Mouse (Mus musculus): Measurements from ENCODE around the gene Aicda. TPM values are rescaled to one million over a fixed set of nuclear protein-coding genes. Genes with fewer than 3 reads are reported as not detected.
"Not testable (repeated sequence)": the region's sequence is repeated elsewhere in the genome, so short reads cannot be mapped to it uniquely, and the experiment has no call there.

Aicda gene
- total and polyA plus RNA-seq, 3 experiments: not detected

DNA sequence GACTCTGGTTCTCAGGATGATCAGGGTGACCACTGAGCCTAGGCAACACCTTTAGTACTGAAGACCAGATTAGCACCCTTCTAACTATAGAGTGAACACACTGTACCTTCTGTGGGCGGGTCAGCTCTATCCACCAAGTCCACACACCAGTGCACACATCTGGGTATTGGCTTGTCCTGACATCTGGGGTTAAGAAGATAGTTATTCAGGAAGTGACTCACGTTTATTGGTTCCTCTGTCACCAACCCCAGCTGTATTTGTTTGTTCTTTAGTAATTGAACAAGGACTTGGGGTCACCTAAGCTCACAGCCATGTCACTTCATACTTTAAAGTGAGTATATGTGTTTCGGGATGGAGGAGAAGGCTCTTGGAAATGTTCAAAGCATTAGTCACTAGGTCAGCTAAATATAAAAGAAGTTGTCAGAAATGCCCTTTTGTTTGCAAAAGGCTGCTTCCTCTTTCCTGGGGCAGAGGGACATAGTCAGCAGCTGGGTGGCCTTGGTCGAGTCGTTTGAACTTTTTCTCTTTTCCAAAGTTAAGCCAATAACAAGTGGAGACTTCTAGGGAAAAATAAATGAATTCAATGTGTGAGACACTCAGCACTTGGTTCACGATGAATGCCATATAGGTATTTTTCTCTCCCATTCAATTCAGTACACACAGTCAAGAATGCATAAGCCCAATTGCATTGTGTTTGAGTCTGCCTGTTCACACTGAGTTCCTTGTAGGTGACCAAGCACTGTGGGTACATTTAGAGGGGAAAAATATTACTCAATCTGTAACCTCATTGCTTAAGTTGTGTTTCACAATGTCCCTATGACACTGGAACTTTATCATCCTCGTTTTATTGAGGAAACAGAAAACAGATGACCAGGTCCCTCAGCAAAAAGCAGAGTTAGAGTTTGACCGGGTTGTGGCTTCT, 17.4 kb downstream of the Aicda start:
- DNase-seq (ENCODE audit: low spot score): no peak

DNA sequence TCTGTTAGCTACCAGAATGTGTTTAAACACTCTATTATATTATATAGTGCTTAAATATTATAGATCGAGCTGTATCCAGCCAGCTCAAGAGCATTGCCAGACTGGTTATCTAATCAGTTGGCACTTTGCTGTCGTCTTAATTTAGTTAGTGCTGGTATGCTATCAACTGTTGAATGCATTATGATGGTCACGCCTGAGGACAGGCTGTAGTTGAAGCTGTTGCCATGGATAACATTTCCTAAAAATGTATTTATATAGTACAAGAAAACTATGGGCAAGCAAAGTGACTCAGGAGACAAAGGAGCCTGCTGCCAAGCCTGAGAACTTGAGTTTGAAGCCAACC, 18.0 kb downstream of the Aicda start:
- H3K4me3 ChIP-seq (ENCODE audit: low read depth, low read length): no peak overlapping the region
- DNase-seq (ENCODE audit: low spot score): no peak
- ATAC-seq (ENCODE audit: extremely low read depth, insufficient number of reproducible peaks, low FRiP score, poor library complexity, severe bottlenecking): no peak

More for the DNA sequence above, 17.4 kb downstream of the Aicda start:
- Histone ChIP-seq H3K4me1 (ENCODE audit: insufficient read depth, low read depth, low read length) (peaks cover 3% of the 10 kb centered on the region), H3K4me3 (ENCODE audit: low read depth, low read length) (no peak overlapping the region), H3K27me3 (ENCODE audit: insufficient read depth, low read length) (peaks cover 6% of the 10 kb centered on the region), H3K36me3 (replicated peaks) (no peaks in the 10 kb centered on the region), H3K9me3 (replicated peaks) (no peaks in the 10 kb centered on the region)
- TF ChIP-seq GATA2 (IDR thresholded peaks at IDR 0.05; ENCODE audit: borderline replicate concordance, low read depth, low read length) (no peak), POLR2AphosphoS5 (IDR thresholded peaks at IDR 0.05; ENCODE audit: insufficient replicate concordance, low read depth, low read length) (no peak), GATA1 (IDR thresholded peaks at IDR 0.05; ENCODE audit: borderline replicate concordance, low read length) (no peak), TAL1 (conservative IDR thresholded peaks at IDR 0.05; ENCODE audit: low read depth, low read length) (no peak; the same call in 1 of the 2 replicates)
- ATAC-seq (ENCODE audit: extremely low read depth, insufficient number of reproducible peaks, low FRiP score, poor library complexity, severe bottlenecking): peak; percentile 95

DNA sequence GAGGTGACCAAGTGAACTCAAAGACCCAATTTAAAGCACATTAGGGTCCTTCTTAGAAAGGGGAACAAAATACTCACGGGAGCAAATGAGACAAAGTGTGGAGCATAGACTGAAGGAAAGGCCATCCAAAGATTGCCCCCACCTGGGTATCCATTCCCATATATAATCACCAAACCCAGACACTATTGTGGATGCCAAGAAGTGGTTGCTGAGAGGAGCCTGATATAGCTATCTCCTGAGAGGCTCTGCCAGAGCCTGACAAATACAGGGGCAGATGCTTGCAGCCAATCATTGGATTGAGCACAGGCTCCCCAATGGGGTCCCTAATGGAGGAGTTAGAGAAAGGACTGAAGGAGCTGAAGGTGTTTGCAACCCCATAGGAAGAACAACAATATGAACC, 21.4 kb downstream of the Aicda start:
- not testable (repeated sequence) for H3K4me1 ChIP-seq (ENCODE audit: insufficient read depth, low read depth, low read length); H3K36me3 ChIP-seq (replicated peaks); H3K4me3 ChIP-seq (ENCODE audit: low read depth, low read length); H3K27me3 ChIP-seq (ENCODE audit: insufficient read depth, low read length); ATAC-seq (ENCODE audit: extremely low read depth, insufficient number of reproducible peaks, low FRiP score, poor library complexity, severe bottlenecking); DNase-seq (ENCODE audit: low spot score); H3K9me3 ChIP-seq (replicated peaks)

More for the DNA sequence above, 18.0 kb downstream of the Aicda start:
- no peaks in the 10 kb centered on the region for H3K36me3 ChIP-seq (replicated peaks)
- peaks cover 5% of the 10 kb centered on the region for H3K4me1 ChIP-seq (ENCODE audit: insufficient read depth, low read depth, low read length)
- H3K9me3 ChIP-seq (replicated peaks): no peaks in the 10 kb centered on the region
- H3K27me3 ChIP-seq (ENCODE audit: insufficient read depth, low read length): peaks cover 11% of the 10 kb centered on the region
- TF ChIP-seq TAL1 (conservative IDR thresholded peaks at IDR 0.05; ENCODE audit: low read depth, low read length) (no peak), POLR2AphosphoS5 (IDR thresholded peaks at IDR 0.05; ENCODE audit: insufficient replicate concordance, low read depth, low read length) (no peak)

DNA sequence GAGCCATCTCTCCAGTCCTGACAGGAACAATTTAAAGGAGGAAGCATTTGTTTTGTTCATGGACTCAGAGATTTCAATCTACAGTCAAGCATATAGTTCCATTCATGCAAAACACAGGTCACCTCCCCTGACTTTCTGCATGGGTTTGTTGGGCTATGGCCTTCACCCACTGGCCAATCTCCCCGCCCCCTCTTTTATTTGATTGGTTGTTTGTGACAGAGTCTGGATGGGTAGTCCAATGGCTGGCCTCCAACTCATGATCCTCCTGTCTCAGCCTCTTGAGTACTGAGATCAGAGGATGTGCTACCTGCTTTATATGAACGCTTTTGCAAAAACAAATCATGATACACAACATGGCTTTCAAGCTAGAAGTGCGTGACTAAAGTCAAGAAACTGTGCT, 23.4 kb downstream of the Aicda start:
- Histone ChIP-seq H3K36me3 (replicated peaks) (peaks cover 16% of the 10 kb centered on the region), H3K27me3 (ENCODE audit: insufficient read depth, low read length) (peaks cover 4% of the 10 kb centered on the region; the same call in 1 of the 2 replicates), H3K4me1 (ENCODE audit: insufficient read depth, low read depth, low read length) (peaks cover 2% of the 10 kb centered on the region), H3K4me3 (ENCODE audit: low read depth, low read length) (no peak overlapping the region), H3K9me3 (replicated peaks) (no peaks in the 10 kb centered on the region)
- no peak for ATAC-seq (ENCODE audit: extremely low read depth, insufficient number of reproducible peaks, low FRiP score, poor library complexity, severe bottlenecking)
- no peak for DNase-seq (ENCODE audit: low spot score)
- TF ChIP-seq CTCF (IDR thresholded peaks at IDR 0.05; ENCODE audit: low read depth, low read length) (no peak), GATA2 (IDR thresholded peaks at IDR 0.05; ENCODE audit: borderline replicate concordance, low read depth, low read length) (no peak), GATA1 (IDR thresholded peaks at IDR 0.05; ENCODE audit: borderline replicate concordance, low read length) (no peak), TAL1 (conservative IDR thresholded peaks at IDR 0.05; ENCODE audit: low read depth, low read length) (no peak), POLR2AphosphoS5 (IDR thresholded peaks at IDR 0.05; ENCODE audit: insufficient replicate concordance, low read depth, low read length) (no peak)

DNA sequence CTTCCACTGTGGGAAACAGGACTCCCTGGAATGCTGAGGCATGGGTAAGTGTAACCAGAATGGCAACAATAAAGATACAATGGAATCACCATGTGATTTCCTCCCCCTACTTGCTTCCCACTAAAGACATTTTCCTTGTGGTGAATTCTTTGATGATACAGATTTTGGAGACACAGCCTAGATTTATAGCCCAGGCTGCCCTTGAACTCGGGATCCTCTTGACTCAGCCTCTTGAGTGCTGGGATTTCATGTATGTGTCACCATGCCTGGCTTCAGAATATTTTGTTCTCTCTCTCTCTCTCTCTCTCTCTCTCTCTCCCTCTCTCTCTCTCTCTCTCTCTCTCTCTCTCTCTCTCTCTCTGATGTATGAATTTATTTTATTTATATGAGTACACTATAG, 25.5 kb downstream of the Aicda start:
- peaks cover 2% of the 10 kb centered on the region for H3K4me1 ChIP-seq (ENCODE audit: insufficient read depth, low read depth, low read length)
- ATAC-seq (ENCODE audit: extremely low read depth, insufficient number of reproducible peaks, low FRiP score, poor library complexity, severe bottlenecking): no peak
- H3K27me3 ChIP-seq (ENCODE audit: insufficient read depth, low read length): peaks cover 4% of the 10 kb centered on the region; the same call in 1 of the 2 replicates
- no peak overlapping the region for H3K4me3 ChIP-seq (ENCODE audit: low read depth, low read length)
- TF ChIP-seq GATA2 (IDR thresholded peaks at IDR 0.05; ENCODE audit: borderline replicate concordance, low read depth, low read length) (no peak), CTCF (IDR thresholded peaks at IDR 0.05; ENCODE audit: low read depth, low read length) (no peak), POLR2AphosphoS5 (IDR thresholded peaks at IDR 0.05; ENCODE audit: insufficient replicate concordance, low read depth, low read length) (no peak), TAL1 (conservative IDR thresholded peaks at IDR 0.05; ENCODE audit: low read depth, low read length) (no peak), GATA1 (IDR thresholded peaks at IDR 0.05; ENCODE audit: borderline replicate concordance, low read length) (no peak)
- H3K36me3 ChIP-seq (replicated peaks): peaks cover 24% of the 10 kb centered on the region
- no peak for DNase-seq (ENCODE audit: low spot score)
- H3K9me3 ChIP-seq (replicated peaks): no peaks in the 10 kb centered on the region

DNA sequence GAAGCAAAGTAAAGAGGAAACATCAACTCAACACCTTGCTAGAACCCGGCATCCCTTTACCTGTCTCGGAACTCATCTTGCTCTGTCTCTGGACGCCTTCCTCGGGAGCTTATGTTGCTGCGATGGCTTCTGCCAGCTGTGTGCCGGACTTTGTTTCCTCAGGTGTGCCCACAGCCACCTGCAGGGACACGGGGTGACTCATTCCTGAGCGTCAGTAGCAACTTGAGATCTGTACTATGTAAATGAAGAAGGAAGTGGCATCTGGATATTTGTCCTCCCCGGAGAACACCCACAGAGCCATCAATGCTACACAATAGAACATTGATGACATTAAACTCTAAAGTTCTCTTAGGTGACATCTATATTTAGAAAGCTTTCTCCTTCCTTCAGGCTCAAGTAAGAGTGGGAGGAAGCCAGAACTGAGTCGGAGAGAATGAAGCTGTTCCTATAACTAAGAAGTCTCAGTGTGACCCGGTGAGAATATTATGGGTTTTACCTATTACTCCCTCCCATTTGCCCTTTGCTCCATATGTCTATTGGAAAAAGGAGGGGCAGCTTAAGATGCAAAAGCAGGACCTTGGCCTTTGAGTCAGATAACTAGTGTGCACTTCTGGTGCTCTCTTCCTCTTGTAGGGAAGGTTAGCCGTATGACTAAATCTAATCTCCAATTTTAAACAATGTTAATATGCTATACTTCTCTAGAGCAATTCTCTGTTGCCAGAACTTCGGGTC, 37.6 kb downstream of the Aicda start:
- DNase-seq (ENCODE audit: low spot score) (no peak), ATAC-seq (ENCODE audit: extremely low read depth, insufficient number of reproducible peaks, low FRiP score, poor library complexity, severe bottlenecking) (no peak)
- Histone ChIP-seq H3K4me3 (ENCODE audit: low read depth, low read length) (no peak overlapping the region), H3K27me3 (ENCODE audit: insufficient read depth, low read length) (no peaks in the 10 kb centered on the region), H3K4me1 (ENCODE audit: insufficient read depth, low read depth, low read length) (no peaks in the 10 kb centered on the region), H3K36me3 (replicated peaks) (peaks cover 32% of the 10 kb centered on the region), H3K9me3 (replicated peaks) (no peaks in the 10 kb centered on the region)
- no peak for TF ChIP-seq GATA2 (IDR thresholded peaks at IDR 0.05; ENCODE audit: borderline replicate concordance, low read depth, low read length)
- TF ChIP-seq CTCF (IDR thresholded peaks at IDR 0.05; ENCODE audit: low read depth, low read length): no peak
- TF ChIP-seq POLR2AphosphoS5 (IDR thresholded peaks at IDR 0.05; ENCODE audit: insufficient replicate concordance, low read depth, low read length): no peak
- TF ChIP-seq TAL1 (conservative IDR thresholded peaks at IDR 0.05; ENCODE audit: low read depth, low read length): no peak
- TF ChIP-seq GATA1 (IDR thresholded peaks at IDR 0.05; ENCODE audit: borderline replicate concordance, low read length): no peak
